Mouse (Mus musculus): ENCODE data around the gene Tcea2. TPM values are rescaled to one million over a fixed set of nuclear protein-coding genes. Genes with fewer than 3 reads are reported as not detected.

The Tcea2 gene
- polyA plus RNA-seq, 1 experiment from 2014 or later = 4.4 TPM

GRCm38 (mm10) chr2:181648926-181649325 lies 31.2 kb upstream of the Tcea2 start:
- Histone ChIP-seq H3K9ac (replicated peaks) (no peak overlapping the region), H3K4me1 (ENCODE audit: insufficient read depth) (no peaks in the 10 kb centered on the region), H3K9me3 (ENCODE audit: low read length) (no peaks in the 10 kb centered on the region), H3K4me3 (ENCODE audit: low read depth, low read length) (no peak overlapping the region), H3K27ac (ENCODE audit: low read depth) (no peak overlapping the region), H3K4me2 (ENCODE audit: low read depth, low read length) (no peak overlapping the region), H3K27me3 (ENCODE audit: insufficient read depth, low read length) (no peaks in the 10 kb centered on the region), H3K36me3 (replicated peaks; ENCODE audit: insufficient read depth, low read length) (peaks cover 72% of the 10 kb centered on the region)
- TF ChIP-seq CTCF (IDR thresholded peaks at IDR 0.05; ENCODE audit: low read depth) (no peak), EP300 (IDR thresholded peaks at IDR 0.05; ENCODE audit: low read depth) (no peak)
- ATAC-seq (no peak), DNase-seq (no peak)
- 93% methylated on average over 10 of the region's 10 CpGs for WGBS (ENCODE audit: insufficient replicate concordance)

- H3K4me3 ChIP-seq (ENCODE audit: low read depth, low read length) = no peak overlapping the region
- no peaks in the 10 kb centered on the region for H3K27me3 ChIP-seq (ENCODE audit: insufficient read depth, low read length)
- H3K9me3 ChIP-seq (ENCODE audit: low read length) = no peaks in the 10 kb centered on the region
- H3K36me3 ChIP-seq (replicated peaks; ENCODE audit: insufficient read depth, low read length) = peaks cover 64% of the 10 kb centered on the region
- ATAC-seq = no peak
- no peak overlapping the region for H3K4me2 ChIP-seq (ENCODE audit: low read depth, low read length)
- H3K9ac ChIP-seq (replicated peaks) = no peak overlapping the region
- no peaks in the 10 kb centered on the region for H3K4me1 ChIP-seq (ENCODE audit: insufficient read depth)
- H3K27ac ChIP-seq (ENCODE audit: low read depth) = no peak overlapping the region
- no peak for DNase-seq
- TF ChIP-seq CTCF (IDR thresholded peaks at IDR 0.05; ENCODE audit: low read depth) (no peak), EP300 (IDR thresholded peaks at IDR 0.05; ENCODE audit: low read depth) (no peak)
Observed at GRCm38 (mm10) chr2:181653065-181653464, 27.0 kb upstream of the Tcea2 start.

- DNase-seq = no peak
- H3K9me3 ChIP-seq (ENCODE audit: low read length) = no peaks in the 10 kb centered on the region
- no peaks in the 10 kb centered on the region for H3K27me3 ChIP-seq (ENCODE audit: insufficient read depth, low read length)
- no peak for ATAC-seq
- H3K9ac ChIP-seq (replicated peaks) = no peak overlapping the region
- no peak overlapping the region for H3K4me2 ChIP-seq (ENCODE audit: low read depth, low read length)
- no peak for TF ChIP-seq EP300 (IDR thresholded peaks at IDR 0.05; ENCODE audit: low read depth)
- no peak for TF ChIP-seq CTCF (IDR thresholded peaks at IDR 0.05; ENCODE audit: low read depth)
- H3K4me1 ChIP-seq (ENCODE audit: insufficient read depth) = no peaks in the 10 kb centered on the region
- no peak overlapping the region for H3K27ac ChIP-seq (ENCODE audit: low read depth)
- 71% methylated on average over 1 of the region's 1 CpGs for WGBS (ENCODE audit: insufficient replicate concordance)
- peaks cover 60% of the 10 kb centered on the region for H3K36me3 ChIP-seq (replicated peaks; ENCODE audit: insufficient read depth, low read length)
- H3K4me3 ChIP-seq (ENCODE audit: low read depth, low read length) = no peak overlapping the region
Observed at GRCm38 (mm10) chr2:181653523-181653922, 26.6 kb upstream of the Tcea2 start.

GRCm38 (mm10) chr2:181656734-181657133 lies 23.4 kb upstream of the Tcea2 start, which contains the start of gene Gm29797:
Gm29797 (plus strand) TSS chr2:181657034.
- ATAC-seq = no peak
- H3K4me1 ChIP-seq (ENCODE audit: insufficient read depth) = 0 out of 2 replicates have a peak, but pooled peaks cover 4% of the 10 kb centered on the region
- no peak for DNase-seq
- H3K36me3 ChIP-seq (replicated peaks; ENCODE audit: insufficient read depth, low read length) = peaks cover 36% of the 10 kb centered on the region
- H3K4me3 ChIP-seq (ENCODE audit: low read depth, low read length) = no peak within 1 kb of the TSS
- no peak within 1 kb of the TSS for H3K27ac ChIP-seq (ENCODE audit: low read depth)
- H3K27me3 ChIP-seq (ENCODE audit: insufficient read depth, low read length) = no peaks in the 10 kb centered on the region
- no peak within 1 kb of the TSS for H3K9ac ChIP-seq (replicated peaks)
- H3K9me3 ChIP-seq (ENCODE audit: low read length) = no peaks in the 10 kb centered on the region
- 65% methylated on average over 3 of the region's 3 CpGs for WGBS (ENCODE audit: insufficient replicate concordance)
- TF ChIP-seq CTCF (IDR thresholded peaks at IDR 0.05; ENCODE audit: low read depth) (no peak), EP300 (IDR thresholded peaks at IDR 0.05; ENCODE audit: low read depth) (no peak)
- no peak within 1 kb of the TSS for H3K4me2 ChIP-seq (ENCODE audit: low read depth, low read length)

GRCm38 (mm10) chr2:181657441-181657840 lies 22.7 kb upstream of the Tcea2 start:
- no peak for ATAC-seq
- no peak for TF ChIP-seq EP300 (IDR thresholded peaks at IDR 0.05; ENCODE audit: low read depth)
- TF ChIP-seq CTCF (IDR thresholded peaks at IDR 0.05; ENCODE audit: low read depth) = no peak
- no peak overlapping the region for H3K9ac ChIP-seq (replicated peaks)

GRCm38 (mm10) chr2:181658528-181658927 lies 21.6 kb upstream of the Tcea2 start:
- Histone ChIP-seq H3K4me3 (ENCODE audit: low read depth, low read length) (no peak overlapping the region), H3K36me3 (replicated peaks; ENCODE audit: insufficient read depth, low read length) (peaks cover 24% of the 10 kb centered on the region), H3K27ac (ENCODE audit: low read depth) (no peak overlapping the region), H3K9ac (replicated peaks) (no peak overlapping the region), H3K9me3 (ENCODE audit: low read length) (no peaks in the 10 kb centered on the region), H3K4me1 (ENCODE audit: insufficient read depth) (0 out of 2 replicates have a peak, but pooled peaks cover 4% of the 10 kb centered on the region), H3K4me2 (ENCODE audit: low read depth, low read length) (no peak overlapping the region), H3K27me3 (ENCODE audit: insufficient read depth, low read length) (no peaks in the 10 kb centered on the region)
- no peak for TF ChIP-seq CTCF (IDR thresholded peaks at IDR 0.05; ENCODE audit: low read depth)
- no peak for TF ChIP-seq EP300 (IDR thresholded peaks at IDR 0.05; ENCODE audit: low read depth)
- ATAC-seq (no peak), DNase-seq (no peak)
- WGBS (ENCODE audit: insufficient replicate concordance) = 80% methylated on average over 7 of the region's 7 CpGs

More at GRCm38 (mm10) chr2:181657441-181657840, 22.7 kb upstream of the Tcea2 start:
- 72% methylated on average over 2 of the region's 2 CpGs for WGBS (ENCODE audit: insufficient replicate concordance)
- Histone ChIP-seq H3K27me3 (ENCODE audit: insufficient read depth, low read length) (no peaks in the 10 kb centered on the region), H3K9me3 (ENCODE audit: low read length) (no peaks in the 10 kb centered on the region), H3K36me3 (replicated peaks; ENCODE audit: insufficient read depth, low read length) (peaks cover 30% of the 10 kb centered on the region), H3K27ac (ENCODE audit: low read depth) (no peak overlapping the region), H3K4me1 (ENCODE audit: insufficient read depth) (0 out of 2 replicates have a peak, but pooled peaks cover 4% of the 10 kb centered on the region), H3K4me2 (ENCODE audit: low read depth, low read length) (no peak overlapping the region), H3K4me3 (ENCODE audit: low read depth, low read length) (no peak overlapping the region)
- DNase-seq = no peak

Measured in liver, postnatal 0 days (tissue).